Mouse (Mus musculus): ENCODE data around the gene Tmcc1.
A peak's percentile ranks its signal among the peaks of the same experiment; 100 is the strongest.

Tmcc1 gene

DNA sequence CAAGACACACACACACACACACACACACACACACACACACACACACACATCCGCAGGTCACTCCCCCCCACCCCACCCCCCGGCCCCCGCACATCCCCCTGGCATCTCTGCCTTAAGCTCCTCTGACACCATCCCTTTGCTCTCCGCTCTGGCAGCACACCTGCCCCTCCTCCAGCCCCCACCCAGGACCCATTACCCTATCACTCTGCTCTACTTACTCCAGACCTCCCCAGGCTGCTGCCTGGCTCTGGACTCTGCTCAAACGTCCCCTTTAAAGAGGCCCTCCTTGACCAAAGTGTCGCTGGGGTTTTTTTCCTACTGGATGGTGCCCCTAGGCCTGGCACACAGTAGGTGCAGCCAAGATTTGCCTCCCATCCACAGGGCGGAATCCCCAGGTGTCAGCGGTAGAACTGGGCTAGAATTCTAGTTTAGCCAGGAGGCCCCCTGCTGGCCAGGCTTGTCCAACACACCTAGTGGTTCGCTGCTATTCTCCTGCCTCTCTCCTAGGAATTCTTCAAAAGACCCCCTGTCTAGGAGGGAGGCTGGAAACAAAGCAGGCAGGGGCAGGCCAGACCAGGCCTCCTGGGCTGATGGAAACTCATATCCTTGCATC, 185.6 kb downstream of the Tmcc1 start:
- DNase-seq: peak; percentile 68

- peak; percentile 75 for DNase-seq
Measured at GRCm38 (mm10) chr6:116006731-116007130, 186.6 kb downstream of the Tmcc1 start.

DNA sequence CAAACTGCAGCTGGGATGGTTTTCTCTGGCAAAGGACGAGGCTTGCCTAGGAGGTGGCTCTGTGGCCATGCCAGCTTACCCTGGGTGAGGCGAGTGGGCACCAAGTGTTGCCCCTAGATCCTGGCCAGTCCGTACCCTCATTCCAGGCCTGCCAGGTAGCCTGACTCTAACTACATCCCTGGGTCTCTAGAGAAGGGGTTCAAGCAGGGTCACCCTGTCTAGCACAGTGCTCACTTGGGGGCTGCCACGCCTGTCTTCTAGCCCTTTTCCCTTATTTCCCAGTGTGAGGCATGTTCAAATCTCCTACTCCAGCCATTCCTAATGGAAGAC, 187.4 kb downstream of the Tmcc1 start:
- DNase-seq: no peak

- DNase-seq: no peak
Measured at GRCm38 (mm10) chr6:116005275-116005958, 187.9 kb downstream of the Tmcc1 start.

GRCm38 (mm10) chr6:116004716-116005115, 188.6 kb downstream of the Tmcc1 start:
- DNase-seq: no peak

GRCm38 (mm10) chr6:116004069-116004468, 189.2 kb downstream of the Tmcc1 start:
- peak; percentile 69 for DNase-seq

DNA sequence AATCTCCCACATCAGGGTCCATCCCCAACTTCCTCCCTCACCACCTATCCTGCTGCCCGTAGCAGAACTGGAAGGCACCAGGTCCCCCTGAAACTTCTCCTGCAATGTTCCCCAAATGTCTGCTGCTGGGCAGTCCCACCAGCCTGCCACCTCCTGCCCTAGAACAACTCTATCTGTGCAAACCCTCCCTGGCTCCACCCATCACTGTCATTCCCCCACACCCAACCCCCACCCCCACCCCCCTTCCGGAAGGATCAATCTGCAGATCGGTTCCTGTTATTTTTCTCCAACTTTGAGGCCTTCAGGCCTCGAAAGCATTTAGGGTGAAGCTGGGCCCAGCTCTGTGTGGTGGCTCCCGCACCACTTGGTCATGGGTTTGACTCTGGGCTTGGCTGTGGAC, 189.8 kb downstream of the Tmcc1 start:
- DNase-seq: no peak

GRCm38 (mm10) chr6:116002311-116003104, 190.8 kb downstream of the Tmcc1 start:
- no peak for DNase-seq

GRCm38 (mm10) chr6:116000851-116001250, 192.4 kb downstream of the Tmcc1 start:
- DNase-seq: no peak

GRCm38 (mm10) chr6:115999227-115999626, 194.1 kb downstream of the Tmcc1 start:
- DNase-seq: no peak

GRCm38 (mm10) chr6:115998758-115999157, 194.5 kb downstream of the Tmcc1 start:
- DNase-seq: no peak

DNA sequence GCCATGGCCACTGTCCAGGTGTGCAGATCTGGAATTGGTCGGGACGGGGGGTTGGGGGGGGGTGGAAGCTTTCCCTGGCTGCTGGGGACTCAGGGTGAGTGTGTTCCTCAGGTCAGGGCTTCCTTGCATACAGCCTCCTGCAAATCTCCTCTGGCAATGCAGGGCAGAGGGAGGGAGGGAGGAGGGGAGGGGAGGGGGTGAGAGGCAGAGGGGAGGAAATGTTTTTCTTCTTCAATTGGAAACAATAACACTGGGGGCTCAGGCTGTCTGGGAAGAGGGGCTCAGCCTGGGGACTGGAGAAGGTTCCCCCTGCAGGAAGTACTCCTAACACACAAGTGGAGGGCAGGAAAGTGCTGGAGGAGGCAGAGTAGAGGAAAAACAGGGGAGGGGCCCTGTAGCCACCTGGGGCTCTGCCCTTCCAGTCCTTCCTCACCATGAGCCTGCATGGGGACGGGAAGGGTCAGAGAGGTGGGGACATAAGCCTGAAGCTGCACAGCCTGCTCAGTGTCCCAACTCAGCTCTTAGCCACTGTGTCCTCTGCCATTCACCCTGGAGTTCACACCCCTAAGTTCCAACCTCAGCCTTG, 195.5 kb downstream of the Tmcc1 start:
- DNase-seq: no peak

DNA sequence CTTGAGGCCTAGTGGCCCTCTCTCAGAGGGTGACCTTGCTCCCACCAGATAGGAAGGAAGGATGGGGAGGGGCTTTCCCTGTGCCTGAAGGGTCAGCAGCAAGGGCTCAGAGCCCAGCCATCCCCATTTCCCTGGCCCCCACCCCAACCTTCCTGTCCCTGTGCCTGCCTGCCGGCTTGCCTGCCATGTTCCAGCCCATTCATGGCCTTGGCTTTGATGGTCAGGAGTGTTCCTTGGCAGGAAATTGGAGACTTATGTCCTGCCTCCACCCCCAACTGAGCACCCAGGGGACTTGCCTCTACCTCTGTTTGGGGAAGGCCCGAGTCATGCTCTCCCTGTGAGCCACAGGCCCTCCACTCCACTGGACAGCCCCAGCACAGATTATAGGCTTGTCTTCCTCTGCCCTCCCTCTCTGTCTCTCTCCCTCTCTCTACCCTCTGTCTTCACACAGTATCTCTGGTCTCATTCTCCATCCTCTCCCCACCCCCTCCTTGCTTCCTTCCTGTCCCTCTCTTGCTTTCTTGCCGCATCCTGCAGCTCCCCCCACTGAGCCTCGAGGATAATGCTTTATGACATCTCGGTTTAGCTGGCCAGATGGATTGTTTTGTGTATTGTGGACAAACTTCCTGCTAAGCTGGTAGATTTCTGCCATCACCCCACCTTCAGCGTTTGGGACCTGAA, 197.0 kb downstream of the Tmcc1 start:
- peak; percentile 78 for DNase-seq

DNA sequence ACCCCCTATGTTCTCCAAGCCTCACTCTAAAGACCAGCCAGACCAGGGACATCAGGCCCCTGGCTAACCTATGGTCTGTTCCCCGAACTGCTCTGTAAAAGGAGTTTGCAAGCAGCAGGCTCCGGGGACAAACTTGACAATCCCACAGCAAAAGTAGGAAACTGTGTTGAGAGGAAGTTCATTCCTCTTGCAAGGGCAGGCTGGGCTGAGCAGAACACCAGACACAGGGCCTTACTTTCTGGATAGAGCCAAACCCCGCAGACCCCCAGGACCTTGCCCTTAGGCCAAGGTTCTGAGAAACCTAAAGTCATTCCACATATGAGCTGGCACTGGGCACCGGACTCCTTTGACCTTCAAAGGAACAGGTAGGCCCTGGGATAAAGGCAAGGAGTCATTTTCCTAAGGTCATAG, 197.8 kb downstream of the Tmcc1 start:
- no peak for DNase-seq

GRCm38 (mm10) chr6:115994877-115995520, 198.3 kb downstream of the Tmcc1 start, which contains the start of gene Plxnd1:
Gene Plxnd1 (minus strand): TSS chr6:115995005.
- peak; percentile 96 for DNase-seq

GRCm38 (mm10) chr6:115994146-115994876, 199.0 kb downstream of the Tmcc1 start:
- DNase-seq: no peak

DNA sequence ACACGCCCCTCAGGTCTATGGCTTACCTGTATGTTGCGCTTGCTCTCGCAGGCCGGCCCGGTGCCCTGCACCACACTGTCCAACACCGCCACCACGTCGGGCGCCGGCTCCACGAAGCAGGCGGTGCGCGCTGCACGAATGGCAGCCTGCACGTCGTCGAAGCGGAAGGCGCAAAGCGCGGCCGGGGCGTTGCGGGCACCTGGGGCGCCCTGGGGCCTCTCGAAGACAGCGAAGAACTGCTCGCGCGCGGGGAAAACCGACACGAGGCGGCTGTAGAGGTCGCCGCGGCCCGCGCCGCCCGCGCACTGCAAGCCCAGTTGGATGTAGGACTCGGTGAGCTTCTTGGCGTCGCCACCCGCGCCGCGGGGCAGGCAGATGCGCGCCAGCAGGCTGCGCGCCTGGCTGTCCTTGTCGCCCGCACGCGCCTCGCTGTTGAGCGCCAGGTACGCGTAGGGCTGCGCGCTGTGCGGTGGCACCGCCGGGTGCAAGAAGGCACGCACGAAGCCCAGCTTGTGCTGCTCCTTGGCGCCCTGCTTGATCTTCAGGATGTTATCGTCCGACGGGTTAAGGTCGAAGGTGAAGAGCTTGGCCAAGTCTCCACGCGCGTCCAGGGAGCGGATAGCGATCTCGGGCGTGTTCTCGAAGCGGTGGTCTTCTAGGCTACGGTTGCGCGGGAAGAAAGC, 199.7 kb downstream of the Tmcc1 start:
- no peak for DNase-seq

- no peak for DNase-seq
Measured at GRCm38 (mm10) chr6:115992981-115993380, 200.3 kb downstream of the Tmcc1 start.

DNA sequence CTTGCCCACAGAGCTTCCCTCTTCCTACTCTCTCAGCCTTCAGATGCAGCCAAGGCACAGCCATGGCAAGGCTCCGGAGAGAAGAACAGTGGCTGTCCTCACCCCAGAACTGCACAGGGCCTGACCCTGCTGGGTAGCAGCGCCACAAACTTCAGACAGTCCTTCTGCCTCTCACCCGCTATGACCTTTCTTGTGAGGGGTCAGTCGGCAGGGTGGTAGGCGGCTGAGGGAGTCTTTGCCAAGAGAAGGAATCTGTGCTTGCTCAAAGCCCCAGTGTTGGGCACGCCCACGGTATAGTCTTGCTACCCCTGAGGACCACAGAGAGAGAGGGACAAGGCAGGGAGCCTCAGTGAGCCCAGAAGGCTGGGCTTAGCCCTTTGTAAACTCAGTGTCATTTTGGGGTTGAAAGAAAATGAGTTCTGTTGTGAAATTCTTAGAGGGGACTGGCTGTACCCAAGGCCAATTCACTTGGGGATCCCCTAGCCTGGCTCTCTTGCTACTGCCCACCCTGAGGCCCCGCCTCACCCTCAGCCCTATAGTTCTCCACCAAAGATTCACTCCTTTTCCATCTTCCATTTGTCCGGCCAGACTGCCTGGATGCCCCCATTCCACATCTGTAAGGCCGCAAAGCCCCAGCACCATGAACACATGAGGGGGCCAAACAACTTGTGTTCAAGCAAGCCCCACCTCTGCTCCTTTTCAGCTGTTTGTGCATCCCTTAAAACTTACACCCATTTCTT, 201.2 kb downstream of the Tmcc1 start:
- DNase-seq: no peak

- no peak for DNase-seq
Measured at GRCm38 (mm10) chr6:115991108-115991880, 202.0 kb downstream of the Tmcc1 start.

Measured in kidney, adult 9 months (tissue).